Mouse (Mus musculus) hematopoietic stem cell, adult 5-6 weeks (primary cell): ENCODE measurements around the gene Pde1a. TPM values are rescaled to one million over a fixed set of nuclear protein-coding genes. Genes with fewer than 3 reads are reported as not detected.

Source experiments
- ATAC-seq, 2 experiments: fragments of 125-278 bp in 1 of 2; replicated peaks in 1 of 2; 2 replicates each; pipeline ENCODE4 v1.8.0; 2016 to 2017; ENCODE audit warnings: inconsistent platforms in 2 of 2, mild to moderate bottlenecking in 2 of 2, moderate number of reproducible peaks in 2 of 2, low read depth in 1 of 2, moderate TSS enrichment in 1 of 2; ENCODE audit not compliant: low FRiP score in 2 of 2, poor library complexity in 2 of 2, severe bottlenecking in 2 of 2, insufficient read depth in 1 of 2, low TSS enrichment in 1 of 2
- total RNA-seq: library from RNA; stranded (forward); fragments of 172-1452, 232-1000 nt; gene quantifications from 2 replicates; pipeline ENCODE4 v1.2.3, GENCODE M21; 2017

Pde1a gene
- total RNA-seq, 1 experiment from 2014 or later = not detected

- no peak for ATAC-seq
Observed at GRCm38 (mm10) chr2:80069745-80070144, 59.5 kb downstream of the Pde1a start.

GRCm38 (mm10) chr2:80066449-80066848, 62.8 kb downstream of the Pde1a start:
- ATAC-seq = no peak

DNA sequence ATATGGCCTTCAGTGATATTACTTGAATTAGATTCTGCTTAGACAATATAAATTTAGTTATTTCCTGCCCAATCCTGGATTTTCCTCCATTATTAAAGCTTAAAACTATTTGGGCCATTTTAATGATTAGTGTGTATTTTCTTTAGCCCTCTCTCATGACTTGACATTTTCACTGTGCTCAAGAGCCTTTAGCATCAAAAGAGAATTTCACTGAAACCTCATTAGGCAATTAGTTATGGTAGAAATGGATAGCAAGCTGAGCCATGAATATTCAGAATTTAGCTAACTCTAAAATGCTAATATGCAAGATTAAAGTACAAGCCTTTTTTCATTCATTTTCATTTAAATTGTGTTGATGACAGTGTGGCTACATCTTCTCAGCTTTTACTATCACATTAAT, 73.2 kb downstream of the Pde1a start:
- no peak for ATAC-seq

DNA sequence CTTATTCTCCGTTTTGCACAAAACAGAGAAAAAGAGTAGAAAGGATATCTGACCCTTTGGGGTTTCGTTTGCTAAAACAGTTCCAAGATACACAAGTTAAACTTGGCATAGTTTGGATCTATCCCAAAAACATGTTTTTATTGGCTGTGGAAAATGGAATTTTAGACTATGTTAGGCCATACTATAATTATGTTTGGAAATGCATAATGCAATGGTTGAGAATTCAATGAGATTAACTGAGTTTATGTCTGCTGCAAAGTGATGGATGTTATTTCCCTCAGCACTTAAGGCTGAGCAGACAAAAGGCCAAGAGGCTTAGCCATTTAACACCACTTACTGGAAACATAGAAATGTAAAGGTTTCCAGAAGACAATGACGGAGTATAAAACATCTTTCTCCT, 75.2 kb downstream of the Pde1a start:
- no peak for ATAC-seq

GRCm38 (mm10) chr2:80046751-80047513, 82.3 kb downstream of the Pde1a start:
- ATAC-seq = no peak

GRCm38 (mm10) chr2:80038642-80039445, 90.4 kb downstream of the Pde1a start:
- no peak for ATAC-seq

DNA sequence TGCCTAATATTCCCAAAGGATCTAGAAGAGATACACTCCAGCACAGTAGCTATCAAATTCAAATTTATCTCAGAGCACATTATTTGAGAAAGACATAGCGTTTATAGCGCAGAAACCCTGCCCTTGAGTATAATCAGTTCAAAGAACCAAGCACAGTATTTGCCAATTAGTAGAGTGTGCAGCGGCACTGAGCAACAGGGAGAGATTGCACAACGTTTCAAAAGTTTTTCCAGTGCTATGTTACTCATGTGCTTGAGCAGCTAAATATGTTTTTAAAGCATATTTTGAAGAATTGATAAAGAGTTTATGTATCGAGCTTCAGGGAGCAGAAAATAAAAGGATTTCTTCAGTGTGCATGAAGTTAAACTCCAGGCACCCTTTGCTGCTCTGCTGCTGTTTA, 91.3 kb downstream of the Pde1a start:
- no peak for ATAC-seq

GRCm38 (mm10) chr2:80029051-80029450, 100.2 kb downstream of the Pde1a start:
- ATAC-seq = no peak

DNA sequence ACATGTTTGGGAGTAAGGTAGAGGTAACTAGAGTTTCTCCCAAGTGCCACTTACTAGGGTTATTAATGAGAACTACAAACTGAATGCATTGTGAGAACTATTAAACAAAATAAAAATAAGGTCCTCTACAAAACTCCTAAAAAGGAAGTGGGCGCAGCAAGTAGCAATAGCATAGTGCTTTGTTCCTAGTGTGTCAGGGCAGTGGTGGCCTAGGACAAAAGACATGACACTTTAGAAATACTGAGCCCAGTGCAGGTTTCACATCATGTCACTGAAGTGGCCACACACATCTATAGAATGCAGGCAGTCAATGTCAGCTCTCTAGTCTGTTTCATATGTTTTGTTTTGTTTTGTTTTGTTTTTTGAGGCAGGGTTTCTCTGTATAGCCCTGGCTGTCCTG, 103.2 kb downstream of the Pde1a start:
- ATAC-seq = peak; percentile 14 to 33; a peak in 1 of 4 replicates

DNA sequence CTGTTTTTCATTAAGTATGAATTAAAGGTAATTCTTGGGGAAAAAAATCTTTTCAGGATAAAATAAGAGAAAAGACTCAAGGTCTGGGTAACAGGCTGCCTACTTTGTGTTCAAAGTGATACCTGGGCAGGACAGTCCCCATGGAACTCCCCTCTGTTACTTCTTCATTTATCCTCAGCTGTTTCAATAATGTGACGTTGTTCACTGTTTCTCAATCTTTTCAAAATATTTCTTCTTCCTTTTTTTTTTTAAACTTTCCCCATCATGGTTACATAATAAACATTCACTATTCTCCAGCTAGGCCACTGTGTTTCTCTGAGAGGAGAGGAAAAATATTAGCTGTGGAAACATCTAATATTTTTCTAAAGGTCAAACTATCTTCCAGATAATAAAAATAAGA, 103.7 kb downstream of the Pde1a start:
- ATAC-seq = peak; percentile 23 to 74; a peak in 2 of 4 replicates

GRCm38 (mm10) chr2:80025038-80025437, 104.2 kb downstream of the Pde1a start:
- ATAC-seq = peak; percentile 68 to 75; a peak in 3 of 4 replicates

- no peak for ATAC-seq
Observed at GRCm38 (mm10) chr2:80014161-80014560, 115.1 kb downstream of the Pde1a start.

- ATAC-seq = no peak
Observed at GRCm38 (mm10) chr2:80013060-80013459, 116.2 kb downstream of the Pde1a start.

GRCm38 (mm10) chr2:79999168-79999567, 130.1 kb downstream of the Pde1a start:
- ATAC-seq = no peak

DNA sequence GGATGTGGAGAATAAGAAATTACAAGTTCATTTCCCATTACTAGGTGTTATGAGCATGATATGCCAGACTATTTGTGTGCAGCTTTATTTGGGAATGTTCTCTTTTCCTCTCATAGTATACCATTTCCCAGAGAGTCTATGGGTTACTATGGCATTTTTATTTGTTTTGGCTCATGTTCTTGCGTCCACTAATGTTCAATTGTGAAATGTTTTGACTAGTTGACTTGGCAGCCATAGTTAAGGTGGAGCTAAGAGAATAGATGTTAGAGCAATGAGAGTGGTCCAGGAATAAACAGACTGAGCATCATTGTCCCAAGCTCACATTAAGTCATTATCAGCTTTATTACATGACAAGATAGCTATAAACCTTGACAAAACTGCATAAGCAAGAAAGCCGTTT, 130.8 kb downstream of the Pde1a start:
- ATAC-seq = no peak

GRCm38 (mm10) chr2:79991642-79992041, 137.6 kb downstream of the Pde1a start:
- no peak for ATAC-seq

DNA sequence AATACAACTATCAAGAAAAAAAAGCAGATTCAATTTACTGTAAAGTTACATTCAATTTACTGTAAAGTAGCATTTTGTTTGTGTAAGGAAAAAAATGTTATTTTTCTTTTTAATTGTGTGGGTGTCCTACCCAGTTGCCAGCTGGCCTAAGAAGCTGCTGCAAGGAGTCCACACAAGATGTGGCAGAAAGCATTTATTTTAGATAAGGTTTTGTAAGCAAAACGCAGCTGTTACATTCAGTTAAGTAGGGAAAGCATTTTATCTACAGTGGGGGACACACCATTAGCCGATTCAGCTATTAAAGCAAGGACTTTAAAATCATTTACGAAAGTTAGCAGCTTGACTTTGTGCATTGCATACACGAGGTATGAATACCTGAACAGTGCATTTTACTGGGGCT, 145.5 kb downstream of the Pde1a start:
- no peak for ATAC-seq

DNA sequence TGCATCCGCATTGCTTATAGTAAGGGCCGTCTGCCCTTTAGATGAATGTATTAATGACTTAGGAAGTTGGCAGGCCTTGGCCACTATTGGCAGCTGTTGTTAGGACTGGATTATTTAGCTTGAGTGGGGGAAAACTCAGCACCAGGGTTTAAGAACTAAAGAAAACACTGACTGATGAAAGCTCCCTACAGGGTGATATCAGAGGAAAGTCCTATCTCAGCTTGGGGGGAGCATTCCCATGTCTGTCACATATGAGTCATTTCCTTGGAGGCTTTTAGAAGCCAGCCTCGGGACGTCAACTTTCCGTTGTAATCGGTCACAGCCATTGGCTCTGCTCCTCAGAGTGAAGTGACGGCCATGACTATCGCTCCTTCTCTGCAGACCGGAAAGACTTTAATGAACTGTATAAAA, 146.0 kb downstream of the Pde1a start:
- ATAC-seq = no peak
